Mouse (Mus musculus) liver (tissue): Measurements from ENCODE around the gene Eif2b5.
A peak's percentile ranks its signal among the peaks of the same experiment; 100 is the strongest.

ENCODE experiments used
- DNase-seq: peaks from one replicate; pipeline ENCODE4 v3.0.0-alpha.2; 2020; ENCODE audit warnings: mixed read lengths

The Eif2b5 gene

GRCm38 (mm10) chr16:20537601-20538320, 39.1 kb downstream of the Eif2b5 start:
- peak; percentile 29 for DNase-seq

GRCm38 (mm10) chr16:20539649-20540048, 41.0 kb downstream of the Eif2b5 start:
- DNase-seq: no peak

GRCm38 (mm10) chr16:20540438-20540837, 41.8 kb downstream of the Eif2b5 start:
- DNase-seq: no peak

- DNase-seq: no peak
Measured at GRCm38 (mm10) chr16:20545696-20546095, 47.1 kb downstream of the Eif2b5 start.

- no peak for DNase-seq
Measured at GRCm38 (mm10) chr16:20547423-20547822, 48.8 kb downstream of the Eif2b5 start.

- DNase-seq: peak; percentile 99
Measured at GRCm38 (mm10) chr16:20548096-20548948, 49.7 kb downstream of the Eif2b5 start, which contains the start of gene Abcf3. Abcf3 (plus strand) TSS chr16:20548577.

GRCm38 (mm10) chr16:20549161-20549560, 50.5 kb downstream of the Eif2b5 start:
- no peak for DNase-seq

GRCm38 (mm10) chr16:20551691-20552090, 53.1 kb downstream of the Eif2b5 start:
- no peak for DNase-seq

- no peak for DNase-seq
Measured at GRCm38 (mm10) chr16:20552594-20552993, 54.0 kb downstream of the Eif2b5 start.

- no peak for DNase-seq
Measured at GRCm38 (mm10) chr16:20555000-20555399, 56.4 kb downstream of the Eif2b5 start.

GRCm38 (mm10) chr16:20557381-20557780, 58.8 kb downstream of the Eif2b5 start:
- DNase-seq: no peak
